Mouse (Mus musculus) forebrain, postnatal 0 days (tissue): ENCODE data around the gene Mep1a. TPM values are rescaled to one million over a fixed set of nuclear protein-coding genes. Genes with fewer than 3 reads are reported as not detected.
A peak's percentile ranks its signal among the peaks of the same experiment; 100 is the strongest.

Experiments
- ATAC-seq: fragments of 200-750 bp; cut with Nextera tagmentation; 2 replicates; pipeline ENCODE4 v1.8.0; 2017; ENCODE audit warnings: mild to moderate bottlenecking, moderate library complexity
- DNase-seq: peaks from one replicate; pipeline ENCODE4 v3.0.0-alpha.2; 2015
- H3K27ac ChIP-seq: fragments of 300-500 bp; sonication (generic); 2 replicates; pipeline ENCODE4 v1.5.1; 2014; ENCODE audit warnings: low read depth, mild to moderate bottlenecking, antibody characterized with exemption, low read length, moderate library complexity, mixed read lengths
- H3K27me3 ChIP-seq: fragments of 300-500 bp; sonication (generic); 2 replicates; pipeline ENCODE4 v1.6.1; 2014; ENCODE audit warnings: mild to moderate bottlenecking, low read length, mixed read lengths; ENCODE audit not compliant: insufficient read depth
- H3K36me3 ChIP-seq: fragments of 300-500 bp; sonication (generic); 2 replicates; pipeline ENCODE4 v1.6.1; 2014; ENCODE audit warnings: mild to moderate bottlenecking, moderate library complexity; ENCODE audit not compliant: insufficient read depth
- H3K4me1 ChIP-seq: fragments of 300-500 bp; sonication (generic); 2 replicates; pipeline ENCODE4 v1.6.1; 2014; ENCODE audit warnings: antibody characterized with exemption; ENCODE audit not compliant: insufficient read depth
- H3K4me2 ChIP-seq: fragments of 300-500 bp; sonication (generic); 2 replicates; pipeline ENCODE4 v1.6.1; 2014; ENCODE audit warnings: low read depth, mild to moderate bottlenecking, moderate library complexity
- H3K4me3 ChIP-seq: fragments of 300-500 bp; sonication (generic); 2 replicates; pipeline ENCODE4 v1.5.1; 2014; ENCODE audit warnings: low read depth, low read length, mixed read lengths
- H3K9ac ChIP-seq: fragments of 300-500 bp; sonication (generic); 2 replicates; pipeline ENCODE4 v1.6.1; 2014; ENCODE audit warnings: mild to moderate bottlenecking
- H3K9me3 ChIP-seq: fragments of 300-500 bp; sonication (generic); 2 replicates; pipeline ENCODE4 v1.6.1; 2016; ENCODE audit warnings: low read length
- CTCF ChIP-seq: sonication (generic); IDR thresholded peaks from 2 replicates; pipeline ENCODE4 v1.5.1; 2016; ENCODE audit warnings: antibody characterized with exemption, control low read depth, low read depth
- WGBS: fragments of 180-500 bp; shearing (Covaris S2); extraction: QIAGEN DNeasy Blood & Tissue Kit; methylation state at CpG from one replicate; pipeline ENCODE4 v1.1.7; 2014; 5-methylcytosine and 5-hydroxymethylcytosine counted together
- polyA plus RNA-seq: library from polyadenylated mRNA; unstranded; fragments of >200 nt; fragmentation: Nextera tagmentation; extraction: Ambion mirVana; gene quantifications from 2 replicates; pipeline ENCODE4 v1.2.1, GENCODE M21; 2015
- total RNA-seq: library from RNA; depleted of rRNA; stranded (reverse); fragments of >200 nt; gene quantifications from 2 replicates; pipeline ENCODE4 v1.2.3, GENCODE M21; 2014

Mep1a gene
- total and polyA plus RNA-seq, 2 experiments from 2014 or later = 0.15 TPM; not detected in 1

DNA sequence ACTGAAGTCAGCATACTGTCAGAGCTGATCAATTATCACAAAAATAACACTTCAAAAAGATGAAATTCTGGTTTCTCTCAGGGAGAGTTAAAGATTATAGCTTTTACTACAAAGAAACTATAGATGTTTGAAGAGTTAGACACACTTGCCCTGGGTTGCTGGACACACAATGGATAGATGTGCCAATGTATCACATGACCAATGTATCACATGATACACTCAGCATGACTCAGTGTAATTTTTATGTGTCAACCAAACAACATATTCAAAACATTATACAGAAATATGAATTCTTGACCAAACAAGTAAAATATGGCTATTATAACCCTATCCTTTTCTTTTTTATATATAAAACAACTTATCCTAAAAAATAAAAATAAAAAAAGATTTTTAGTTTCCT, 25.0 kb downstream of the Mep1a start:
- Histone ChIP-seq H3K4me3 (no peak overlapping the region), H3K27ac (no peak overlapping the region), H3K4me1 (no peaks in the 10 kb centered on the region), H3K36me3 (no peaks in the 10 kb centered on the region), H3K27me3 (no peaks in the 10 kb centered on the region), H3K9ac (no peak overlapping the region), H3K4me2 (no peak overlapping the region), H3K9me3 (no peaks in the 10 kb centered on the region)
- no peak for ATAC-seq
- TF ChIP-seq CTCF = no peak
- no peak for DNase-seq

DNA sequence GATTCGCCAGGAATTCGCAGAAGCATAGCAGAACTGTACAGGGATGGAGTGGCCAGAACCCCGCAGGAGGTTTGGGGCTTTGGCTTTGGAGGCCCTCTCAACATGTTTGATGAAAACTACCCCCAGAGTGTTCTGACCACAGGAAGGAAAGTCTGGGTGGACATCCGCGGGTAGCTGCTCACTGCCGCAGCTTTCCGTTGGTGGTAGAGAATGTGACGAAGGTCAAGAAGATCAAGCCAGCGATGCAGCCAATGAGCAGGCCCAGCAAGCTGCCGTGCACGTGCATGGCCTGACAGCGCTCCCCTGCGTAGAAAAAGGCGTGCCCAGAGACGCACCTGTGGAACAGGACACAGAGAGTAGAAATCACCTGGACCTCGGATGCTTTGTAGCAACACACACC, 27.8 kb downstream of the Mep1a start:
- TF ChIP-seq CTCF = no peak
- H3K27me3 ChIP-seq = no peaks in the 10 kb centered on the region
- DNase-seq = no peak
- H3K9ac ChIP-seq = no peak overlapping the region
- H3K36me3 ChIP-seq = no peaks in the 10 kb centered on the region
- H3K4me1 ChIP-seq = no peaks in the 10 kb centered on the region
- no peak overlapping the region for H3K27ac ChIP-seq
- 93% methylated on average over 16 of the region's 16 CpGs for WGBS
- no peak overlapping the region for H3K4me2 ChIP-seq
- ATAC-seq = no peak
- H3K4me3 ChIP-seq = no peak overlapping the region
- H3K9me3 ChIP-seq = no peaks in the 10 kb centered on the region

DNA sequence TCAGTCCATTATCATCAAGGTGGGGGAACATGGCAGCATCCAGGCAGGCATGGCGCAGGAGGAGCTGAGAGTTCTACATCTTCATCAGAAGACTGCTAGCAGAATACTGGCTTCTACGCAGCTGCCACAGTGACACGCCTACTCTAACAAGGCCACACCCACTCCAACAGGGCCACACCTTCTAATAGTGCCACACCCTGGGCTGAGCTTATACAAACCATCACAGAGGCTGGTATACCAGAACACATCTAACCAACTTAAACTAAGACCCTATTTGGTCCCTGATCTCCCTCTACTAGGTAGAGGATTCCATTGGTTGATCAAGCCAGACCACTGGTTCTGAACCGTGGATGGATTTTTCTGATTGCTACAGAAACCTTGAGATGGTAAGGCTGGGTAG, 30.1 kb downstream of the Mep1a start:
- Histone ChIP-seq H3K4me1 (no peaks in the 10 kb centered on the region), H3K4me2 (no peak overlapping the region), H3K9ac (no peak overlapping the region), H3K27ac (no peak overlapping the region), H3K4me3 (no peak overlapping the region), H3K36me3 (no peaks in the 10 kb centered on the region), H3K27me3 (no peaks in the 10 kb centered on the region), H3K9me3 (no peaks in the 10 kb centered on the region)
- WGBS = 82% methylated on average over 4 of the region's 4 CpGs
- DNase-seq (no peak), ATAC-seq (no peak)
- no peak for TF ChIP-seq CTCF

DNA sequence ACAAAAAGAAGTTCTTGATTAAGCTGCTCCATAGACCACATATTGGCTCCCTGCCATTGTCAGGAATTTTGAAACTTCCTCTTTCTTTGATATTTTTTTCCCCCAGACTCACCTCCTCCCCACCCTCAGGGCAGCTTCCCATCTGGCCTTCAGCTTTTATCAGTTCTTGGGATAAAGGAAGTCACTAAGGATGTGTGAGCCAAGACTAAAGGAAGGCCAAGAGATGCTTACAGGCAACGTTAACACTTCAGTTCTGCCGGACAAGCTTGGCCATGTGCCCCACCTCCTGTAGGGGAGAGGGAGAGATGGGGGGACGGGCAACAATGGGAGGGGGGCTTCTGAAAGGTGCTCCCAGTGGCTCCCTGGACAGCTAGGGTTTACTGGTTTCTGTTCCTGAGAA, 32.6 kb downstream of the Mep1a start:
- H3K36me3 ChIP-seq = no peaks in the 10 kb centered on the region

DNA sequence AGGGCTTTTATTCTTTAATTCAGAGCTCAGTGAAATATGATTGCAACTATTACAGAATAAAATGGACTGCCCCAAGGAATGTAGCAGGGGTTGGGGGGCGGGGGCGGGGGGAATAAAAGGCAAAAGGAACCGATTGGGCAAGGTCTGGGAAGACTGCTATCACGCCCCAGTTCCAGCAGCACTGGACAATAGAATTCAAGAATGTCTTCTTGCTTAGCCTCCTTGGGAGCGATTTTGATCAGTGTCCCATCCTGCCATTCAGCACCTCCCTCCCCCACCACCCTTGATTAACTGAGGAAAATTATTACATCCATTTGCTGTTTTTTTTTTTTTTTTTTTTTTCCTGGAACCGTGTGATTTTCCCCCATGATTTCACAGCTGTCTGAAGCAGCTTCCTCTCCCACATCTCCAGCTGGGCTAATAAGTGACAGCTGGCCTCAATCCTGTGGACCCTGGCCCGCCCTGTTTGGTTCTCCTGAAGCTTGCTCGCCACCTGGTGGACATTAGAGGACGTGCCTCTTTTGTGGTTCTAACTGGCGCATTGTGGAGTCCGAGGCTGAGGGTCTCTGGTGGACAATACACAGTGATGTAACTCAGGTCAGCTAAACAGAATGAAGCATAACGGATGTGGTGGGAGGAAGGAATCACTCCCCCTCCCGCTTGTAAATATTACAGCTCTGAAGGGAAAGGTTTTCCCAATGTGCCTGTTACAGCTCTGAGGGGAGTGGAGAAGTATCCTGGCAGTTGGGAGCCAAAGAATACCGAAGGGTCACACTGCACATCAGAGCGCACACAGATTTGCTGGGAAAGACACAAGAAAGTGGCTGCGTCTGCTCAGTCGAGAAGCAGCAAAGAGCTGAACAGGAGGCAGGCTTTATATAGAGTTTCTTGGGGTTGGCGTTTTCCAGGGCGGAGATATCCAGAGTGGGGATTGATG, 42.1 kb downstream of the Mep1a start:
- Histone ChIP-seq H3K36me3 (no peaks in the 10 kb centered on the region), H3K27ac (no peak overlapping the region)
- ATAC-seq = peak; percentile 94

More for the DNA sequence above, 32.6 kb downstream of the Mep1a start:
- Histone ChIP-seq H3K27me3 (no peaks in the 10 kb centered on the region), H3K4me1 (no peaks in the 10 kb centered on the region), H3K27ac (no peak overlapping the region), H3K9me3 (no peaks in the 10 kb centered on the region), H3K4me2 (no peak overlapping the region), H3K4me3 (no peak overlapping the region), H3K9ac (no peak overlapping the region)
- 37% methylated on average over 3 of the region's 3 CpGs for WGBS
- no peak for TF ChIP-seq CTCF
- DNase-seq (no peak), ATAC-seq (no peak)

DNA sequence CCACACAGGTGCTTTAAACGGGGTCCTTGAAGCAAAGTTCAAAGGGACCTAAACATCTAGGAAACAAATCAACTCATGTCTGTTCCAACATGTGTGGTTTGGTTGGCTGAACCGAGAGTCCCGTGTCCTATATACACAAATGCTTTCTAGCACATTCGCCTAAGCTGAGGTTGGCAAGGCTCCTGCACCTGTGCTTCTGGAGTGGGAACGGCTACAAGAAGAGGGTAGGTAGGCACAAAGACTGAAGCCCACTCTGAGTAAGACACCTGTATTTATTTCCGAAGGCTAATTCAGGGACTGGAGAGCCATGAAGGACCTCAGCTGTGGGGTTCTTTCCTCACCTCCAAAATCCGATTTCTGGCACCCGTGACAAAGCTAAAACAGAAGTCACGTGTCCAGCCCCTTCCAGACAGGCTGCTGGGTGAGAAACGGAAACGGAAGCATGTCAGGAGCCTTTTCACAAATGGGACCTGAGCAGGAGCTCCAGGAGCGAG, 42.8 kb downstream of the Mep1a start:
- ATAC-seq (0 out of 2 replicates have a peak, but pooled peaks have one; percentile 8), DNase-seq (no peak)
- 74% methylated on average over 12 of the region's 12 CpGs for WGBS
- Histone ChIP-seq H3K4me1 (no peaks in the 10 kb centered on the region), H3K27ac (no peak overlapping the region), H3K4me2 (no peak overlapping the region), H3K9me3 (no peaks in the 10 kb centered on the region), H3K36me3 (no peaks in the 10 kb centered on the region), H3K4me3 (no peak overlapping the region), H3K9ac (no peak overlapping the region), H3K27me3 (no peaks in the 10 kb centered on the region)
- TF ChIP-seq CTCF = no peak

More for the DNA sequence above, 42.1 kb downstream of the Mep1a start:
- peak; percentile 98 for TF ChIP-seq CTCF
- H3K4me3 ChIP-seq = peak overlapping the region; percentile 11; the same call in 1 of the 2 replicates
- DNase-seq = peak; percentile 87
- WGBS = 36% methylated on average over 19 of the region's 19 CpGs
- no peaks in the 10 kb centered on the region for H3K4me1 ChIP-seq
- no peak overlapping the region for H3K9ac ChIP-seq
- H3K4me2 ChIP-seq = peak overlapping the region; percentile 27; the same call in 1 of the 2 replicates
- no peaks in the 10 kb centered on the region for H3K9me3 ChIP-seq
- H3K27me3 ChIP-seq = no peaks in the 10 kb centered on the region

DNA sequence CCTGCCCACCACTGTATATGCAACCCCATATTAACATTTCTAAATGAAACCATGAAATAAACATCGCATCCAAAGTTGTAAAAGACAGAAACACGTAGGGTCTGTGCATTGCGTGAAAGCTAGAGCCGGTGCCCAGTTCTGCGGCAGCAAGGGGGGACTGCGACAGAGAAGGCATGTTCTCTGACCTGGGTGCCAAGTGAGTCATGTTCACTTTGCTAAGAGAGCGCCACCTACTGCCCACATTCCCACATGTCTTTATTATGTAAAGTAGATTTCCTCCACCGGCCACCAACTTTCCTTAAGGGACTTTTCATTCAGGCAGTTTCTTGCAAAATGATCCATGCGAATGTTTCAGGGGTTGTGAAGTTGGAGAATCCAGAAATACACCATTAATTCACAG, 44.0 kb downstream of the Mep1a start:
- Histone ChIP-seq H3K9ac (no peak overlapping the region), H3K4me2 (no peak overlapping the region), H3K9me3 (no peaks in the 10 kb centered on the region), H3K4me3 (no peak overlapping the region), H3K27ac (no peak overlapping the region), H3K4me1 (no peaks in the 10 kb centered on the region), H3K27me3 (no peaks in the 10 kb centered on the region), H3K36me3 (no peaks in the 10 kb centered on the region)
- TF ChIP-seq CTCF = peak; percentile 72
- 7% methylated on average over 9 of the region's 9 CpGs for WGBS
- DNase-seq (peak; percentile 77), ATAC-seq (peak; percentile 58)
